Mouse (Mus musculus): ENCODE results near the gene Pigl. TPM values are rescaled to one million over a fixed set of nuclear protein-coding genes. Genes with fewer than 3 reads are reported as not detected.

Pigl gene
- polyA plus RNA-seq (2012; rRNA removed): 3.2 and 3.6 TPM in 2 replicates

GRCm38 (mm10) chr11:62458276-62458724 lies at the start of gene Pigl, which contains the start of gene Ncor1:
TSS of gene Pigl (plus strand) at chr11:62458460.
TSS of gene Ncor1 (minus strand) at chr11:62458541.

GRCm38 (mm10) chr11:62539089-62539890 lies 81.0 kb downstream of the Pigl start, which contains the start of gene Cenpv:
TSS of gene Cenpv (minus strand) at chr11:62539261.

GRCm38 (mm10) chr11:62550727-62551225 lies 92.5 kb downstream of the Pigl start, which contains the start of gene Ubb:
TSS of gene Ubb (plus strand) at chr11:62551171.

Other genes starting within 250 kb of the Pigl start
- gene Adora2b, start 209.5 kb upstream of the Pigl start, polyA plus RNA-seq (2012; rRNA removed): 0.21 and 0.28 TPM in 2 replicates
- gene Zswim7, start 177.1 kb upstream of the Pigl start, polyA plus RNA-seq (2012; rRNA removed): 7.0 and 7.6 TPM in 2 replicates
- gene Ttc19, start 177.0 kb upstream of the Pigl start, polyA plus RNA-seq (2012; rRNA removed): 1.8 and 2.0 TPM in 2 replicates
- gene Ncor1, start 81 bp downstream of the Pigl start, polyA plus RNA-seq (2012; rRNA removed): 35.9 and 37.3 TPM in 2 replicates
- 24.1 and 27.2 TPM in 2 replicates for gene Cenpv, start 80.8 kb downstream of the Pigl start, polyA plus RNA-seq (2012; rRNA removed)
- gene Ubb, start 92.7 kb downstream of the Pigl start, polyA plus RNA-seq (2012; rRNA removed): 918 and 1,034 TPM in 2 replicates
- 2.9 and 3.8 TPM in 2 replicates for gene Trpv2, start 116.0 kb downstream of the Pigl start, polyA plus RNA-seq (2012; rRNA removed)
- gene Lrrc75a, start 190.1 kb downstream of the Pigl start, polyA plus RNA-seq (2012; rRNA removed): 0.98 and 1.1 TPM in 2 replicates
- gene Mmgt2, start 190.2 kb downstream of the Pigl start, polyA plus RNA-seq (2012; rRNA removed): 7.4 and 9.2 TPM in 2 replicates

All from liver, embryonic 14 days (tissue).